Mouse (Mus musculus) limb, embryonic 14.5 days (tissue): ENCODE data around the gene Rnpep. TPM values are rescaled to one million over a fixed set of nuclear protein-coding genes. Genes with fewer than 3 reads are reported as not detected.

Source experiments
- ATAC-seq: fragments of 200-750 bp; cut with Nextera tagmentation; 2 replicates; pipeline ENCODE4 v1.8.0; 2017; ENCODE audit warnings: low read depth, moderate number of reproducible peaks, moderate TSS enrichment; ENCODE audit not compliant: low FRiP score
- DNase-seq: peaks from one replicate; pipeline ENCODE4 v3.0.0-alpha.2; 2015; ENCODE audit warnings: low spot score
- H3K27ac ChIP-seq: fragments of 300-500 bp; sonication (generic); replicated peaks from 2 replicates; pipeline ENCODE4 v1.5.1; 2014; ENCODE audit warnings: low read depth, mild to moderate bottlenecking, low read length, moderate library complexity, mixed read lengths
- H3K27me3 ChIP-seq: fragments of 300-500 bp; sonication (generic); 2 replicates; pipeline ENCODE4 v1.6.1; 2014; ENCODE audit warnings: low read length, mixed read lengths; ENCODE audit not compliant: control insufficient read depth, insufficient read depth
- H3K36me3 ChIP-seq: fragments of 300-500 bp; sonication (generic); 2 replicates; pipeline ENCODE4 v1.6.1; 2014; ENCODE audit warnings: mild to moderate bottlenecking, low read length, moderate library complexity, mixed read lengths; ENCODE audit not compliant: control insufficient read depth, insufficient read depth
- H3K4me1 ChIP-seq: fragments of 300-500 bp; sonication (generic); 2 replicates; pipeline ENCODE4 v1.6.1; 2014; ENCODE audit warnings: antibody characterized with exemption, low read length, mixed read lengths; ENCODE audit not compliant: control insufficient read depth, insufficient read depth
- H3K4me2 ChIP-seq: fragments of 300-500 bp; sonication (generic); replicated peaks from 2 replicates; pipeline ENCODE4 v1.6.1; 2014; ENCODE audit warnings: low read depth, mild to moderate bottlenecking, low read length, moderate library complexity; ENCODE audit not compliant: severe bottlenecking
- H3K4me3 ChIP-seq: fragments of 300-500 bp; sonication (generic); replicated peaks from 2 replicates; pipeline ENCODE4 v1.5.1; 2014; ENCODE audit warnings: low read length
- H3K9ac ChIP-seq: fragments of 300-500 bp; sonication (generic); 2 replicates; pipeline ENCODE4 v1.6.1; 2014; ENCODE audit warnings: mild to moderate bottlenecking, low read depth, low read length, moderate library complexity; ENCODE audit not compliant: severe bottlenecking
- H3K9me3 ChIP-seq: fragments of 300-500 bp; sonication (generic); 2 replicates; pipeline ENCODE4 v1.6.1; 2016; ENCODE audit warnings: low read length; ENCODE audit not compliant: control insufficient read depth
- POLR2A ChIP-seq: fragments of 200-500 bp; IDR thresholded peaks from 2 replicates; pipeline ENCODE4 v1.8.0; 2012; ENCODE audit warnings: inconsistent platforms, mild to moderate bottlenecking, moderate library complexity, borderline replicate concordance; ENCODE audit not compliant: insufficient read depth, insufficient read length; ENCODE audit errors: extremely low read depth
- WGBS: fragments of 180-500 bp; shearing (Covaris S2); extraction: QIAGEN DNeasy Blood & Tissue Kit; methylation state at CpG from one replicate; pipeline ENCODE4 v1.1.7; 2014; 5-methylcytosine and 5-hydroxymethylcytosine counted together
- polyA plus RNA-seq, 2 experiments: library from polyadenylated mRNA; depleted of rRNA in 1 of 2; stranded (reverse) in 1 of 2; unstranded in 1 of 2; fragments of >200 nt; fragmentation: Nextera tagmentation in 1 of 2; extraction: Ambion mirVana in 1 of 2; gene quantifications; 2 replicates each; pipeline versions ENCODE4 v1.2.1 to v1.2.3; 2012 to 2014

The Rnpep gene
- polyA plus RNA-seq, 2 experiments = 39.4 to 77.0 TPM

GRCm38 (mm10) chr1:135286311-135286710, 2.4 kb upstream of the Rnpep start:
- 57% methylated on average over 2 of the region's 2 CpGs for WGBS
- Histone ChIP-seq H3K9ac (0 out of 2 replicates have a peak overlapping the region, but pooled peaks have one; percentile 21), H3K4me2 (no peak overlapping the region), H3K36me3 (no peaks in the 10 kb centered on the region), H3K4me1 (peaks cover 6% of the 10 kb centered on the region), H3K9me3 (no peaks in the 10 kb centered on the region), H3K4me3 (no peak overlapping the region), H3K27me3 (no peaks in the 10 kb centered on the region), H3K27ac (no peak overlapping the region)
- DNase-seq (no peak), ATAC-seq (no peak)
- TF ChIP-seq POLR2A = no peak

GRCm38 (mm10) chr1:135283287-135283825, 528 bp downstream of the Rnpep start:
- H3K9me3 ChIP-seq = no peaks in the 10 kb centered on the region
- H3K4me1 ChIP-seq = peaks cover 6% of the 10 kb centered on the region
- WGBS = under 1% methylated on average over 33 of the region's 48 CpGs
- H3K36me3 ChIP-seq = peaks cover 5% of the 10 kb centered on the region
- H3K4me2 ChIP-seq = peak overlapping the region; percentile 60
- peak overlapping the region; percentile 94 for H3K9ac ChIP-seq
- H3K27me3 ChIP-seq = no peaks in the 10 kb centered on the region
- peak overlapping the region; percentile 83 for H3K27ac ChIP-seq
- no peak for TF ChIP-seq POLR2A
- peak; percentile 66 for ATAC-seq
- H3K4me3 ChIP-seq = peak overlapping the region; percentile 88
- peak; percentile 23 for DNase-seq

- ATAC-seq = no peak
- Histone ChIP-seq H3K4me2 (peak overlapping the region; percentile 60), H3K9ac (peak overlapping the region; percentile 94), H3K27ac (peak overlapping the region; percentile 83; the same call in 1 of the 2 replicates), H3K9me3 (no peaks in the 10 kb centered on the region), H3K36me3 (peaks cover 10% of the 10 kb centered on the region), H3K4me3 (peak overlapping the region; percentile 88), H3K27me3 (no peaks in the 10 kb centered on the region), H3K4me1 (peaks cover 6% of the 10 kb centered on the region)
- 35% methylated on average over 13 of the region's 13 CpGs for WGBS
- no peak for DNase-seq
- TF ChIP-seq POLR2A = no peak
Observed at GRCm38 (mm10) chr1:135282536-135283286, 1.2 kb downstream of the Rnpep start.

GRCm38 (mm10) chr1:135281841-135282240, 2.0 kb downstream of the Rnpep start:
- Histone ChIP-seq H3K4me1 (peaks cover 6% of the 10 kb centered on the region), H3K27me3 (no peaks in the 10 kb centered on the region), H3K4me2 (no peak overlapping the region), H3K4me3 (no peak overlapping the region), H3K9me3 (no peaks in the 10 kb centered on the region), H3K9ac (no peak overlapping the region), H3K36me3 (peaks cover 19% of the 10 kb centered on the region), H3K27ac (no peak overlapping the region)
- WGBS = 95% methylated on average over 17 of the region's 17 CpGs
- no peak for DNase-seq
- ATAC-seq = no peak
- no peak for TF ChIP-seq POLR2A

GRCm38 (mm10) chr1:135280646-135281045, 3.2 kb downstream of the Rnpep start:
- TF ChIP-seq POLR2A = no peak
- ATAC-seq (no peak), DNase-seq (no peak)
- 48% methylated on average over 9 of the region's 9 CpGs for WGBS
- no peak overlapping the region for H3K9ac ChIP-seq
- no peak overlapping the region for H3K27ac ChIP-seq
- no peak overlapping the region for H3K4me2 ChIP-seq
- H3K27me3 ChIP-seq = no peaks in the 10 kb centered on the region
- H3K9me3 ChIP-seq = no peaks in the 10 kb centered on the region
- peaks cover 6% of the 10 kb centered on the region for H3K4me1 ChIP-seq
- H3K4me3 ChIP-seq = no peak overlapping the region
- H3K36me3 ChIP-seq = peaks cover 29% of the 10 kb centered on the region
